Mouse (Mus musculus) monocyte, adult 2 months (primary cell): ENCODE data around the gene Patj.
"Not testable (repeated sequence)": the region's sequence is repeated elsewhere in the genome, so short reads cannot be mapped to it uniquely, and the experiment has no call there.

Experiments used
- DNase-seq, 2 experiments: peaks; one replicate each; pipeline ENCODE4 v3.0.0; 2022; ENCODE audit warnings: low spot score in 2 of 2, low read depth in 1 of 2

Gene Patj

DNA sequence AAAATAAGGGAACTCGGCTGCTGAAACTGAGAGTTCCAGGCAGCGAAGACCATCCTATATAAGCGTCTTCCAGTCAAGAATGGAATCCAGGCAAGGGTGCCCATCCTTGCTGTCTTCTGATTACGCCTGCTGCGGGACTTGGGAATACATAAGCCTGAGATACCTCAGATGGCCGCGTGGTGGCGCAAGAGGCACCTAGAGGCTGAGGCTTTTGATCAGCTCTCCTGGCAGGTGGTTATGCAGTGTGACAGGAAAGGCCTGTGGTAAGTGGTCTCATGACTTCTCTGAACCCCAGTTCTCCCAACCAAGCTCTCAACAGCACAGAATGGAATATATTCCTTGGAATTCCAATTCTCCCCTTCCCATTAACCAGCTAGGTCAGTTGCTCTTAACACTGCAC lies 326.9 kb downstream of the Patj start:
- DNase-seq, result no peak

DNA sequence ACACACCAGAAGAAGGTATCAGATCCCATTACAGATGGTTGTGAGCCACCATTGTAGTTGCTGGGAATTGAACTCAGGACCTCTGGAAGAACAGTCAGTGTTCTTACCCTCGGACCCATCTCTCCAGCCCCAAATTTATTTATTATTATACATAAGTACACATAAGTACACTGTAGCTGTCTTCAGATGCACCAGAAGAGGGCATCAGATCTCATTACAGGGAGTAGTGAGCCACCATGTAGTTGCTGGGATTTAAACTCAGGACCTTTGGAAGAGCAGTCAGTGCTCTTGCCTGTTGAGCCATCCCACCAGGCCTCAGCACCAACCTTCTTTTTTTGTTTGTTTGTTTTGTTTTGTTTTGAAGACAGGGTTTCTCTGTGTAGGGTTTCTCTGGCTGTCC lies 329.1 kb downstream of the Patj start:
- not testable (repeated sequence) for DNase-seq

DNA sequence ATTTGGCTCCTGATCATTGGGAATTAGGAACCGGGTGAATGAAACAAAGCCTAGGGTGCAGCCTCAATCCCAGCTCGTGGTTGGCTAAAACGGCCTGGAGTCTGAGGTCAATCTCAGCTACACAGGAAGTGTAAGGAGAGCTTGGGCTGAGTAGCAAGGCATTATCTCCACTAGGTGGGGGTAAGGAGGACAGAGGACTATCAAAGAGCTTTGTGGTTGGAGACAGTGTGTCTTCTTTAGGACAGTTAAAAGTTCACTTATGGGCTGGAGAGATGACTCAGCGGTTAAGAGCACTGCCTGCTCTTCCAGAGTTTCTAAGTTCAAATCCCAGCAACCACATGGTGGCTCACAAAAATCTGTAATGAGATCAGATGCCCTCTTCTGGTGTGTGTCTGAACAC lies 329.9 kb downstream of the Patj start:
- no peak for DNase-seq

DNA sequence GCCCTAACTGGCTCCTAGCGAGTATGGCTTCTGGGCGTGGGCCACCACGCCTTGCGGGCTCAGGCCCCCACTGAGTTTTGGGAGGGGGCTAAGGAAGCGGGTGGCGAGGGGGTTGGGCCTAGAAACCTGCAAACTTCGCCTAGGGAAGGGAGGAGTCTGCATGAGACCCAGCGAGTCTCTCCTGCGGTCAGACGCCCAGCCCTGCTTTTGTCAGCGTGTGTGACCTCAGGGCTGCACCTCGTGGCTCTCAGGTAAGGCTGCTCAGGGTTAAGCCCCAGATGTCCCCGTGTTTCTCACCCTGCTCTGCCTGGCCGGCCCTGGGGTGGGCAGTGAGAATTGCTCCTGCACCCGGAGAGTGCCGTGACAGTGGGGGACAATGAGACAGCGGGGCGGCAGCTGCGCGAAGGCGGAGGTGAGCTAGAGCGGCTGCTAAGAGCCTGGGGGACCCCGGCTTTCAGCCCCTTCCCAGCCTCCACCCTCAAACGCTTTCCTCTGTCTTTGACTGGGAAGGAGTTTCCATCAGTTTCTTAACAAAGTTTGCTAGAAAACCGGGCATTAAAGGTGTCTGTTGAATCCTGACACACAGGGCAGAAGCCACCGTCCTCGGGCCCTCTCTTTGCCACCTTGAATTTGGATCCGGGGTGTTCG lies 331.1 kb downstream of the Patj start, which contains the start of gene L1td1:
Gene L1td1, plus strand, starts transcription at position 145 of the 648 bp plus-strand sequence.
- no peak for DNase-seq

DNA sequence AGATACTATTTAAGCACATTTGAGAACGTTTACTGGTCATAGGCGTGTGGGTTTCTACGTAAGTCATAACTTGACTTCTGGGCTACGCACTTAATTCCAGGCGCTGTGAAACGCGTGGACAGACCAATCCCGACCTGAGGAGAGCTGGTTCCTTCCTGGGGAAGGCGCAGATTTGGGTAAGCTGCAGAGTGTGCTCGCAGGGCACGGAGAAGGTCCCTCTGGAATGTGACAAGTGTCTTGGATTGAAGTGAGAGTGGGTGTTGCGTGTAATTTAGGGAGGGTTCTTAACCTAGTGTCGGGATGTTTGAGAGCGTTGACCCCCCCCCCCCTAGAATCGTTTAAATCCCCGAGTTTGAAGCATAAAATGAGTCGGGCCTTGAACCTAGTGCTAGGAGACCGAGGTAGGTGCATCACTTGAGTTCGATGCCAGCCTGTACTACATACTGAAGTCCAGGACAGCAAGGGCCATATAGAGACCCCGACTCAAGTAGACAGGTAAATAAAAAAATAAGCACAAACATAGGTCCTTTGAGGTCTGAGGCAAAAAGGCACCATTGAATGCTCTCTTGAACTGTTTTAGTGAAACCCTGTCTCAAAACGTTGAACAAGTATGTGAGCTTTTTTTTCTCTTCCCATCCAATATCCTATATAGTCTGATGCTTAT lies 331.8 kb downstream of the Patj start:
- no peak for DNase-seq

DNA sequence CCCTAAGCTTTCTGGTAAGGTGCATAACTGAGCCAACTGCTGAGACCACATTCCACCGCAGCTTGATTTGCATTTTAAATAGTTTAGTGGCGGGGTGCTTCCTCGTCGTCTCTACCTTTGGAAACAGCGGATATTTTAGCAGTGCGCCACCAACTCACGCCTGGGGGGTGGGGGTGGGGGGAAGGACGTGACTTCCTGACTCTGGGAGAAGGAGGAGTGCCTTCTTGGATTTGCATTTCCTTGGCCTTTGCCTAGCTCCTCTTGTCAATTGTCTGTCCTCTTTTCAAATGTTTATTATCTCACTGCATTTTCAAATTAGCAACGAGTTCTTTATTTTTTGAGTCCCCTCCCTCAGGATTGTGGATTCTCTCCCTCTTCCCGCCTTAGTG lies 332.4 kb downstream of the Patj start:
- DNase-seq, result no peak

DNA sequence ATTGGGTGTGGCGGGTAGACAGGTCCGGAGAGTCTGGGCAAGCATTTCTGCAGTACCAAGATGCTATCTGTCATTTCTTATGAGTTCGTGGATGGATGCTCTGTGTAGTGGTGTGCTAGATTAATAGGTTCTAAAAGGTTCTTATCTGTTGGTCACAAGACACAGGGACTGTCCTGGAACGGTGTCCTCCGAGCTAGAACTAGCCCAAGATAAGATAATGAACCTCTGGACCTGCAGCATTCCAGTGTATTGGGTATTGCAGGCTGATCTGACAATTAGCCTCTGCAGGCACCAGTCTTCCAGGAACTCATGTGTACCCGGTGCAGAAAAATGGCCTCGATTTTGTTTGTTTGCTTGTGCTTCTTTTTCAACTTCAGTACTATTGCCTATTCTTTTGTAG lies 333.1 kb downstream of the Patj start:
- no peak for DNase-seq

DNA sequence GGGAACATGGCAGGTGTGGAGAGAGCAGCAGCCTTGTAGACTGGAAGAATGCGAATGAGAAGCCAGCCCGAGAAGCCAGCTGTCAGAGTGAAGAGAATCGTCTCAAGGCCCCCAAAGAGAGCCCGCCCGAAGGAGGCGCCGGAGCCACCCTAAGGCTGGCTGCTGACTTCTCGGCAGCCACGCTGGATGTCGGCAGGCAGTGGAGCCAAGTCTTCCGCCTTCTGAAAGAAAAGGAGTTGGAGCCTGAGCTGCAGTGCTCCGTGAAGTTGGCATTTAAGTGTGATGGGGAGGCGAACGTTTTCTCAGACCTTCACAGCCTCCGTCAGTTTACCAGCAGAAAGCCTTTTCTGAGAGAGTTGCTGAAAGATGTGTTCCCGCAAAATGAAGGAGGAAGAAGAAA lies 338.1 kb downstream of the Patj start:
- no peak for DNase-seq

DNA sequence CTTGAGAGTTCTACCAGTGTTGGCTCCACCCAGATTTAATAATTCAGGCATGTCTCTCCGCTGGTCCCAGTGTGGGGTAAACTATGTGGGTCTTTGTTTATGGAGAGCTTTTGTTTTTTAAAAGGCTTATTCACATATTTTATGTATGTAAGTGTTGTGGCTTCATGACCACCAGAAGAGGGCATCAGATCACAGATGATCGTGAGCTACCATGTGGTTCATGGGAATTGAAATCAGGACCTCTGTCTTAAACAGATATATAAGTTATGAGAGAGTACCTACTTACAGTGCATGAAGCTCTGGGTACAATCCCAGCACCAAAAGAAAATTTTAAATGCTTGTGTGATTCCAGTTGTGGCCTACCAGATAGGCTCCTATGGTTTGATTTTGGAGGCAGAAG lies 344.2 kb downstream of the Patj start:
- no peak for DNase-seq

DNA sequence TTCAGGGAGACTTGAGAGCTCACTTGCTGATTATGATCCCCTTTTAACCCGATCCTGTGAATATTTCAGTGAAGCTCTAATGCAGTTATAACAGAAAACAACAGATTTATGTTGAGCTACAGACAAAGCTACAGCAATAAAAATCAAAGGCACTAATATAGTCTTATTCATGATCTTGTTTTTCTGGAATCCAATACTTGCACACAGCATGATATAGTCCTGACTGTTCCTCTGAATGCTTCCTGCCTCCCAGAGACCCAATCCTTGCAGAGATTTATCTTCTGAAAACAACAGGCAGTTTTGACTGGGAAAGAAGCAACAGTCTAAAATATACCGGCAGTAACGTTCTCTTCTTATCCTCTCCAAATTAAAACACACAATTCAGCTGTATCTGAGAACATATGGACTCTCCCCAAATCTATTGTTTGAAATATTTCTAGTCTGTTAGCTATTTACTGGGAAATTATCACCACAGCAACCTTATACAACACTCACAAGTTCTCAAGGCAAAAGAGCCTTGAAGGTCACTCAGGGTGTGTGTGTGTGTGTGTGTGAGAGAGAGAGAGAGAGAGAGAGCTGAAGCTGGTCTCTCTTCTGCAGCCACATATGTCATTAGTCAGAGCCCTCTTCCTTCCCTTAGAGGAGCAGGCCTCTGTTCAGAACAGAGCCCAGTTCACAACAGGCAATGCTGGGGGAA lies 347.8 kb downstream of the Patj start:
- no peak for DNase-seq

DNA sequence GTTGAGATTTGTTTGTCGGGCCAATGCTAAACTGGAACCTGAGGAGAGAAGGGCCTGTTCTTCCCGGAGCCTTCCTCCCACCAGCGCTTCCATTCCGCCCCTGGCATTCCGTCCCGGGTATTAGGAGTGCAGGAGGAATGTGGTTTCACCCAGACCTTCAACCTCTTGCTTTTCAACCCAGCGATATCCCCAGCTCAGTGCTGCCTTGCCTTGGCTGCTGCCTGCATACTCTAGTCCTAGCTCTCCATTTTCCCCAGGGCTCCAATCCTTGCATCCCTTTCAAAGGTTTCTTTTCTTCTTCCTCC lies 348.3 kb downstream of the Patj start:
- DNase-seq, result no peak

DNA sequence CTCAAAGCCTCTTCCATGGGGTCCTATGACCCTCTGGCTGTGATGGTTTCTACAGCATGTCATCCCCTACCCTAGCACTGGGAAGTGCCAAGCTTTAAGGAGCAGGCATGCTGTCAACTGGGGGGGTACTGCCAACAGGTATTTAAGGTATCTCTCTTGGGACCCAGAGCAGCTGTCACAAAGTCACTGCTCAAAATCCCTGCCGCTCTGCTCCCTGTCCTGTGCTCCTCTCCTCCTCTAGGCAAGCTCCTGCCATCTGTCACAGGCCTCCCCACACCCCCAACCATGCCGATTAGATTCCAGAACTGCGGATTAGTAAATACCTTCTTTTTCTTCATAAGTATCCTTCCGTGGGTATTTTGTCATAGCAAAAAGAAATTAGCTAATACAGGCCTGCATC lies 358.9 kb downstream of the Patj start:
- DNase-seq, result no peak

DNA sequence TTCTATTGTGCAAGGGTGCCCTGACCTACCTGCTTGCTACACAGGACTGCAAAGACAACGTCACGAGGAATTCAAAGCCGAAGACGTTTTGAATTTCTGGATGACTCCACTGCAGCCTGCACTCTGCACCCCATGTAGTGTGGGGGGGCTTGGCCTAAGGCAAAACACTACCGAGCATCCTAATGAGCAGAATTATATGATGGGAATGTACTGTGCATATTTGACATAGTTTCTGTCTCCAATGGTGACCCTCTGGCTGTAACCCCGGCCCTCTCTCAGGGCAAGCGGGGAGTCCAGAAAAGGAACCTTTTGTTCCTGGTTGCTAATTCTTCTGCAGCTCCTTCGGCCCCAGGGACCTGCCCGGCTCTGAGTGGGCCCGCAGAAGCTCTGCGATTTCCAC lies 360.6 kb downstream of the Patj start:
- no peak for DNase-seq

DNA sequence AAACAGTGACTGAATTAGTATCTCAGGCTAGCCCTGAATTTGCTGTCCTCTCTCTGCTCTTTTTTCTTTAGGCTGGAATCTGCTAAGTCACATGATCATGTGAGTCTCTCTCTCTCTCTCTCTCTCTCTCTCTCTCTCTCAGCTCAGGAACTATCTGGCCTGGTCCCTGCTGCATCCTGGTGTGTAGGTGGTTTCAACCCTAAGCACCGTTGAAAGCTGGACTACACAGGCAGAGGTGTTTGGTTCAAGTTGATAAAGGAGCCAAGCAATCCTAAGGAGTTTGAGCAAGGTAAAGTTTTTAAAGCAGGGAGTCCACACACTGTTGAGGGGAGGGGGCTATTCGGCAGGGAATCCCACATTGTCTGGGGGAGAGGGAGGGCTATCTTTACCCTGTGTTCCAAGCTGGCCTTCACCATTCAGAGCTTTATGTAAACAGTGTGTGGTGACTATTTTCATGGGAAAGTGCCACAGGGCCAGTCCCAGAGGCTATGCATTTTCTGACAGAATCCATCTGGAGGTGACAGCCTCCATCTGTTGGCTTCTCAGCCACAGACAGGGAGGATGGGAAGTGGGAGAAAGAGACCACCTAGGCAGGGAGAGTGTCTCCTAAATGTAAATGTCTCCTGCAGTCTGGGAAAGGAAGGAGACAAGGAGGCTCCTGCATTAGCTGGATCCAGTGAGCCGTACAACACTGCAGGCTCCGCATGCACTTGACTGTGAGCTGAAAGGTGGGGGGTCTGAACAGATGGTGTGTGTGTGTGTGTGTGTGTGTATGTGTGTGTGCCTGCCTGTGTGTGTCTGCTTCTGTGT lies 362.6 kb downstream of the Patj start:
- DNase-seq, result no peak

DNA sequence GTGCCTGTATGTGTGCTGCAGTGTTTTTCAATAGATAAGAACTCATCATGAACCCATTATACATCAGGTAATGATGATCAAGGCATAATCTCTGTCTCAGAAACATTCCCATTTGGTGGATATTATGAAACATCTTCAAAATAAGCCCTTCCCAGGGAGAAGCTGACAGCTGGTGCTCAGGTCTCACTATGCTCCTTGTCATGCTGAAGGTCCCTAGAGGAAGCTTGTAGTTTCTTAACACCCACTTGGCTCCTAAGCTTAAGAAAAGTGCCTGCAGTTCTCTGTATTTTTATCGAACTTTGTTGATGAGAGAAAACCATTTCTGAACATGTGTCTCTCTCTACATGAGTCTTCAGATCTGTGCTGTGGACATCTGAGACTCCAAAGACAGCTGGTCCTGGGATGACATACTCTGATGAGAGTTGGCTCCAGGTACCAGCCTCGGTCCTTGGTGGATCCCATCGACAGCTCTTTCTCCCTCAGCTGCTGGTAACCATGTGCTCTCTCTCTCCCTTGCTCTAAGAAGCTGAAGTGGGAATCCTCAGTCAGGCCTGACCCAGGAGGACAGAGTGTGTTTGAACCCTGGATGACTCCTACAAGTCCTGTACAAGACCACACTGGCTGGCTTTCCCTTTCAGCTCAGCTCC lies 363.4 kb downstream of the Patj start:
- DNase-seq, result no peak

DNA sequence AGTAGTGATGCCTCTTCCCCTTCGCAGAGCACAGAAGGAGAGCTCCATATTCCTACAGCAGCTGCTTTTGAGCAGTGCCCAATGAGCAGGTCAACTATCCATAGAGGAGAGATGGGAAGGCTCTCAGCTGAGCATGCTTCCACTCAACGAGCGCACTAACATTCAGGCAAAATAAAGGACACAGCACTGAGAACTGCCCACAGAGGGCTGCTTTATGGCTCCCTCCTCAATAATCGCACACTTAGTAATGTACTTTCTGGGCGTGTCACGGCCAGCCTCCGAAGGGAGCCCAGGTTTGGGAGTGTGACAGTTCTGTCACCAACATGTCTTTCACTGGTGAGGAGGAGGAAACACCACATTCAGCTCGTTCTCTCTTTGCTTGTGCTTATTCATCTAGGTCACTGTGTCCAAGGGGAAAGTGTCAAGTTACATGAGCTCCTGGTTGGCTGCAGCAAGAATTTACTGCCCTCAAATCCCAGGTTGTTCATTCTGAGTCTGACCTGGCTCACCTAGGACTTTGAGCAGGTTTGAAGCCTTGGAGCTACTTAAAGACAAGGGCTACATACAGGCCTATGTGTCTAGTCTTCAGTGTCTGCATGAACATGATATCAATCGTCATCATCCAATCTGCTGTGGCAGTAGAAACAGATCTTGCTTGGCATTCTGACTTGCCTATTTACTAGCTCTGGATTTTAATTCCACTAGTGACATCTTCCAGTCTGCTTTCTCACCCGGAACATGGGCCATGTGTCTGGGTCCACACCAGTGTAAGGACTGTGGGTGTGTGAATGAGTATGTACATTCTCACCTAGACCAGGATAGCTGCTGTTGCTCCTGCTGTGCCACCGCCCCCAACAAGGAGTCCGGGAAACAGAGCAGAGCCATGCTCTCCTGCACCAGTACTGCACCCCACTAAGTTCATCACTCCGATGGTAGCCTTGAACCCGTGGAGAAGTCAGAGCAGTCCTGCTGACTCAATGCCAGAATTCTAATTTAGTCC lies 371.8 kb downstream of the Patj start:
- DNase-seq, result no peak
